ENCODE assay signal across 24 mouse cellular contexts in the genomic region with DNA sequence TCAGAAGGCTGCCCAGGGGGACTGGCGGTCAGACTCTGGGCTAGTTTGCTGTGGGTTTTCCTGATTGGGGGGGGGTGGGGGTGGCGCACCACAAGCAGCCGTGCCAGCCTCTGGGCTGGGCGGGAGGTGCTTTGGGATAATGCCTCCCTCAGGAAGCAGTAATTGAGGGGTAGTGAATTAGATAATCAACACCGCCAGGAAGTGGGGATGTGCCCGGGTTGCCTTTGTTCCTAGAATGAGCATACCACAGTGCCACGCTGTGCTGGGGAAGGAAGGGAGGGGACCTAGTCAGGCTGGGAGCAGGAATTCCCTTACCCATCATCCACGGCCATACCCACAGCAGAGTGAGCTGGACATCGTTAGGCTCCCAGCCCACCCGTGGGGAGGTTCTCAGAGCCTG. TPM values are rescaled to one million over a fixed set of nuclear protein-coding genes. Genes with fewer than 3 reads are reported as not detected.
DNase-seq lines count a peak whose midpoint lies in the region; ATAC-seq and TF ChIP-seq lines count a peak whose summit lies in the region.
"Had no signal": no experiment of that assay in that cellular context is flagged by ENCODE, and none has a peak within 500 bp of the region (broad histone marks: within the 10 kb centered on the region; RNA-seq: fewer than 3 reads in every experiment).

No protein-coding gene starts in this region.

- no peak overlapping the region for H3K4me3 ChIP-seq in forebrain, embryonic 13.5 days
- no peak overlapping the region for H3K4me3 ChIP-seq in forebrain, embryonic 10.5 days
- H3K4me3 ChIP-seq in megakaryocyte, embryonic 14.5 days (replicated peaks): peak overlapping the region; percentile 71
- peak overlapping the region; percentile 3; the same call in 1 of the 2 replicates for H3K4me3 ChIP-seq in ES-Bruce4 (ENCODE audit: low read depth, low read length)
- H3K4me3 ChIP-seq in forebrain, embryonic 15.5 days: no peak overlapping the region
- H3K4me3 ChIP-seq: heart, embryonic 13.5 days; left cerebral cortex, adult 2 months; midbrain, embryonic 10.5 days had no signal

- peaks cover 64% of the 10 kb centered on the region for H3K4me1 ChIP-seq in forebrain, embryonic 13.5 days
- H3K4me1 ChIP-seq in forebrain, embryonic 10.5 days: peaks cover 66% of the 10 kb centered on the region
- peaks cover 21% of the 10 kb centered on the region for H3K4me1 ChIP-seq in megakaryocyte, embryonic 14.5 days
- H3K4me1 ChIP-seq in ES-Bruce4 (ENCODE audit: control insufficient read depth, insufficient read depth, low read length): no peaks in the 10 kb centered on the region
- peaks cover 47% of the 10 kb centered on the region for H3K4me1 ChIP-seq in forebrain, embryonic 15.5 days

- peaks cover 44% of the 10 kb centered on the region for H3K27me3 ChIP-seq in forebrain, embryonic 13.5 days
- peaks cover 58% of the 10 kb centered on the region for H3K27me3 ChIP-seq in forebrain, embryonic 10.5 days (ENCODE audit: poor library complexity, severe bottlenecking)
- H3K27me3 ChIP-seq in megakaryocyte, embryonic 14.5 days (replicated peaks): peaks cover 80% of the 10 kb centered on the region
- H3K27me3 ChIP-seq in ES-Bruce4 (ENCODE audit: control insufficient read depth, insufficient read depth, low read length, poor library complexity, severe bottlenecking): peaks cover 1% of the 10 kb centered on the region; the same call in 1 of the 2 replicates
- peaks cover 12% of the 10 kb centered on the region; the same call in 1 of the 2 replicates for H3K27me3 ChIP-seq in forebrain, embryonic 15.5 days

- no peaks in the 10 kb centered on the region for H3K9me3 ChIP-seq in forebrain, embryonic 13.5 days (replicated peaks)
- H3K9me3 ChIP-seq in forebrain, embryonic 10.5 days: 0 out of 2 replicates have a peak, but pooled peaks cover 3% of the 10 kb centered on the region
- peaks cover 6% of the 10 kb centered on the region; the same call in 1 of the 2 replicates for H3K9me3 ChIP-seq in megakaryocyte, embryonic 14.5 days
- H3K9me3 ChIP-seq in ES-Bruce4 (replicated peaks; ENCODE audit: control insufficient read depth, insufficient read depth, low read length, poor library complexity, severe bottlenecking): no peaks in the 10 kb centered on the region
- no peaks in the 10 kb centered on the region for H3K9me3 ChIP-seq in forebrain, embryonic 15.5 days
- H3K9me3 ChIP-seq: heart, embryonic 13.5 days; midbrain, embryonic 10.5 days had no signal

- TF ChIP-seq EP300 in ES-Bruce4 (IDR thresholded peaks at IDR 0.05; ENCODE audit: insufficient read depth, low read depth, low read length): no peak

- H3K36me3 ChIP-seq in forebrain, embryonic 13.5 days (ENCODE audit: poor library complexity, severe bottlenecking): no peaks in the 10 kb centered on the region
- H3K36me3 ChIP-seq in forebrain, embryonic 10.5 days (replicated peaks): no peaks in the 10 kb centered on the region
- no peaks in the 10 kb centered on the region for H3K36me3 ChIP-seq in megakaryocyte, embryonic 14.5 days (replicated peaks; ENCODE audit: low read length)
- no peaks in the 10 kb centered on the region for H3K36me3 ChIP-seq in ES-Bruce4 (ENCODE audit: control insufficient read depth, insufficient read depth, low read length, poor library complexity, severe bottlenecking)
- H3K36me3 ChIP-seq in forebrain, embryonic 15.5 days: no peaks in the 10 kb centered on the region
- H3K36me3 ChIP-seq: heart, embryonic 13.5 days; midbrain, embryonic 10.5 days had no signal

- TF ChIP-seq CTCF in ES-Bruce4 (IDR thresholded peaks at IDR 0.05; ENCODE audit: low read depth, low read length): no peak

- peak; percentile 36 for ATAC-seq in forebrain, embryonic 13.5 days
- no peak for ATAC-seq in megakaryocyte, adult 5-6 weeks (ENCODE audit: poor library complexity, severe bottlenecking)
- ATAC-seq in forebrain, embryonic 15.5 days (replicated peaks): peak; percentile 49; the same call in 1 of the 2 replicates
- ATAC-seq: CD4-positive, CD25-positive, alpha-beta regulatory T cell, adult 4 months had no signal

- no peak overlapping the region for H3K9ac ChIP-seq in forebrain, embryonic 13.5 days
- no peak overlapping the region for H3K9ac ChIP-seq in ES-Bruce4 (ENCODE audit: low read depth, poor library complexity, severe bottlenecking)
- H3K9ac ChIP-seq in forebrain, embryonic 15.5 days (replicated peaks): no peak overlapping the region

- no peak overlapping the region for H3K4me2 ChIP-seq in forebrain, embryonic 13.5 days
- no peak overlapping the region for H3K4me2 ChIP-seq in forebrain, embryonic 15.5 days (replicated peaks)
- H3K4me2 ChIP-seq: heart, embryonic 13.5 days had no signal

- TF ChIP-seq POLR2A in ES-Bruce4 (IDR thresholded peaks at IDR 0.05; ENCODE audit: insufficient read depth, low read length): no peak

- H3K27ac ChIP-seq in forebrain, embryonic 13.5 days: peak overlapping the region; percentile 61
- no peak overlapping the region for H3K27ac ChIP-seq in forebrain, embryonic 10.5 days
- no peak overlapping the region for H3K27ac ChIP-seq in ES-Bruce4 (ENCODE audit: insufficient read depth, low read length)
- peak overlapping the region; percentile 31 for H3K27ac ChIP-seq in forebrain, embryonic 15.5 days (replicated peaks)
- H3K27ac ChIP-seq: heart, embryonic 13.5 days; left cerebral cortex, adult 2 months; midbrain, embryonic 10.5 days had no signal

- WGBS in forebrain, embryonic 13.5 days: 26% methylated on average over 10 of the region's 10 CpGs
- 77% methylated on average over 10 of the region's 10 CpGs for WGBS in forebrain, embryonic 10.5 days
- WGBS in forebrain, embryonic 15.5 days: 16% methylated on average over 10 of the region's 10 CpGs

- DNase-seq in forebrain, embryonic 10.5 days (ENCODE audit: extremely low spot score, low spot score): no peak
- DNase-seq in urinary bladder, adult 2 months (ENCODE audit: low spot score): no peak
- DNase-seq in cerebellum, adult 11-12 months: no peak
- DNase-seq: adrenal gland, postnatal 25 days; cerebellum, adult 18-20 months; cerebellum, postnatal 25 days; gastrocnemius, postnatal 10 days; heart, postnatal 36 days; kidney, postnatal 4 days; layer of hippocampus, adult 9-11 months; left cerebral cortex, postnatal 4 days; liver; lung, postnatal 14 days; right cerebral cortex, postnatal 25 days; thymus, adult 2 months had no signal

RNA-seq across cellular contexts. Expression of gene Casz1, which starts 35.6 kb away (rescaled TPM):
- polyA plus RNA-seq in forebrain, embryonic 13.5 days (2015; fragmentation: Nextera tagmentation; extraction: Ambion mirVana): 1.3 and 1.9 TPM in 2 replicates
- 4.4 and 4.7 TPM in 2 replicates for polyA plus RNA-seq in forebrain, embryonic 10.5 days (2016; fragmentation: Nextera tagmentation; extraction: Ambion mirVana)
- 0.54 and 0.61 TPM in 2 replicates for polyA plus RNA-seq in megakaryocyte, embryonic 14.5 days (2012; ENCODE audit: insufficient read depth, low replicate concordance)
- 3.0 and 3.3 TPM in 2 replicates for total RNA-seq in megakaryocyte, adult 5-6 weeks (2015)
- total RNA-seq in megakaryocyte, adult 5-6 weeks (2017): 1.7 and 2.5 TPM in 2 replicates
- polyA plus RNA-seq in ES-Bruce4 (2011; ENCODE audit: insufficient read depth, insufficient read length, low read depth, missing spikeins): 13.8 and 15.6 TPM in 2 replicates
- polyA plus RNA-seq in forebrain, embryonic 15.5 days (2015; fragmentation: Nextera tagmentation; extraction: Ambion mirVana): 0.68 and 1.1 TPM in 2 replicates
- polyA plus RNA-seq in urinary bladder, adult 2 months (2012; rRNA removed): 21.0 and 29.8 TPM in 2 replicates

Comparison
In these comparisons a context has a peak if more than half of its experiments do, and no peak if none do; other contexts are left out.
1. H3K27ac ChIP-seq: peak in forebrain, embryonic 13.5 days (single experiment) and forebrain, embryonic 15.5 days (single experiment); none in forebrain, embryonic 10.5 days (single experiment) and ES-Bruce4 (single experiment).
2. H3K4me3 ChIP-seq: peak in megakaryocyte, embryonic 14.5 days (single experiment) and ES-Bruce4 (single experiment); none in forebrain, embryonic 13.5 days (single experiment), forebrain, embryonic 10.5 days (single experiment) and forebrain, embryonic 15.5 days (single experiment).